Mouse (Mus musculus): ENCODE data around the gene Sppl2b. TPM values are rescaled to one million over a fixed set of nuclear protein-coding genes. Genes with fewer than 3 reads are reported as not detected.
"Not testable (repeated sequence)": the region's sequence is repeated elsewhere in the genome, so short reads cannot be mapped to it uniquely, and the experiment has no call there.

Sppl2b gene
- total RNA-seq, 2 experiments from 2014 or later, result 15.6 to 19.1 TPM

DNA sequence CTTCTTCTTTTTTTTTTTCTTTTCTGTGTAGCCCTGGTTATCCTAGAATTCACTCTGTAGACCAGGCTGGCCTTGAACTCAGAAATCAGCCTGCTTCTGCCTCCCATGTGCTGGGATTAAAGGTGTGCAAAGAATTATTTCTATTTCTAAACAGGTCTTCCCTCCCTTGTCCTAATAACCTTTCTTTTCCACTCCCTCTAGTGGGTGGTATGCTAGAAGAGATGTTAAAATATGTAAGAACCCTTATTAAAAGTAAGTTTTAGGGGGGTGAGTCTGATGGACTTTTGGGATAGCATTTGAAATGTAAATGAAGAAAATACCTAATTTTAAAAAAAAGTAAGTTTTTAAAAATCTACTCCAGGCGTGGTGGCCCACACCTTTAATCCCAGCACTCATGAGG, 31.8 kb upstream of the Sppl2b start:
- no peak for DNase-seq
- intact Hi-C loops (cut with DNase I), result no loop called here

- intact Hi-C loops (cut with DNase I), result no loop called here
These were observed 31.0 kb upstream of the Sppl2b start for GRCm38 (mm10) chr10:80823847-80824643.

GRCm38 (mm10) chr10:80824827-80825226, 30.2 kb upstream of the Sppl2b start:
- intact Hi-C loops (cut with DNase I), result loop anchor here (5.0 kb wide), 1 partner anchor 172 kb away; no protein-coding TSS in a partner anchor
- no peak for DNase-seq

More at GRCm38 (mm10) chr10:80823847-80824643, 31.0 kb upstream of the Sppl2b start:
- DNase-seq, result no peak

DNA sequence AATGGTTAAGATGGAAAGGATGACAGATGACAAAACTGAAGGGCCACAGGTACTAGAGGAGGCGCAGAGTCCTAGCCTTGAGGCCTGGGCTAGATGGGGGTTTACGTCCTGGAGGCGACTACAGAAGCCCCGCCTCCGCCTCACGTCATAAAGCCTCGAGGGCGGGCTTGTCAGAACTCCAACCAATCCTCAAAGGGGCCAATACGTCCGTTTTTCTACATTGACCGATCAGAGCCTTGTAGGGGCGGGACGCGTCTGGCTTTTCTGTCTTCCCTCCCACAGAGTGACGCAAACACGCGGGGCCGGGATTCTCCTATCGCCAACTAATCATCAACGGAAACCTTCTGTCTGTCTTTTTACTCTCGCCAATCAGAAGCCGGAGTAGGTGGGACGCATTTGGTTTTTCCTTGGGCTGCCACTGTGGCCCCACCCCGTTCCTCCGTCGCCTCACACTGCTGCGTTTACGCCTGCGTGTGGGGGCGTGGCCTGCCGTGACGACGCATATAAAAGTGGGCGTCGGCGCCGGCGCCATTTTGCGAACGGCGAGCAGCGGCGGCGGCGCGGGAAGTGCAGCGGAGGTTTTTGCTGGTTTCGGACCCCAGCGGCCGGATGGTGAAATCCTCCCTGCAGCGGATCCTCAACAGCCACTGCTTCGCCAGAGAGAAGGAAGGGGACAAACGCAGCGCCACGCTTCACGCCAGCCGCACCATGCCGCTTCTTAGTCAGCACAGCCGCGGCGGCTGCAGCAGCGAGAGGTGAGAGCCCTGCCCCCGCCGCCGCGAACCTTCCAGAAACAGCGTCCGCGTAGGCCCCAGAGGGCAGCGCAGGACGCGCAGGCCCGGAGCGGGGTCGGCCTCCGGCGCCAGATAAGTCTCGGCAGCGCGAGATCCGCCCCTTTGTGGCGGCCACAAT, 28.7 kb upstream of the Sppl2b start, which contains the start of gene Oaz1:
Gene Oaz1 (plus strand): TSS at position 506 of the 912 bp plus-strand sequence.
- intact Hi-C loops (cut with DNase I), result loop anchor here (2.0 to 5.0 kb wide), 2 partner anchors 26 to 171 kb away; no protein-coding TSS in a partner anchor
- DNase-seq, result peak; percentile 98

DNA sequence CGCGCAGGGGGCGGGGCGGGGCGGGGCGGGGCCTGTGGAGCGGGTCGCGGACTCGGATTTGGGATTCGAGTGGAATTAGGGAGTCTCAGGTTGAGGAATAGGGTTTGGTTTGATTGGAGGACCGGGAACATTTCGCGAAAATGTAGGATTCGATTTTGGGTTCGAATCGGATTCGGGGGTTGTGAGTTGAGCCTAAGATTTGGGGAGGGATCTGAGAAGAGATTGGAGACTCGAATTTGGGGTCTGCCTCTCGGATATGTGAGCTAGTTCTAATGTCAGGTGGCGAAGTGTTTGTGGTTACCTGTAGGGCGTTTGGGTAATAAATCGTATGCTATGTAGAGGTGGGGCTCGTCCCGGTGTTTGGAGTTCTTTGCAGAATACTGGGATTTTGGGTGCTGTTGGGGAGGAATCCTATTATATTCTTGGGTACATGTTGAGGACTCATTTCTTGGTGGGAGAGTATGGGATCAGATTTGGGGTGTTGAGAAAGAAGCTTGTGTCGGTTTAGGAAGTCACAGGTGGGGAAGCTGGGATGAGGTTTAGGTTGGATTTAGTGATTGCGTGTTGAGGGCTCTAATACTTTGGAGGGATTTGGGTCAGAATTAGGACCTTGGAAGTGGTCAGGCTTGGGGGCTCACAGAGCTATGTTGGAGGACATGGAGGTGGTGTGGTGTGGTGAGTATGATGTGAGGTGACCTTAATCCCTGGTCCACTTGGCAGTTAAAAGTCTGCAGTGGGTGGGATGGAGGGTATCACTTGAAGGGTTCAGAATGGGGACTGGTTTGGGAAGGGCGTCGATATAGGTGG, 27.8 kb upstream of the Sppl2b start:
- intact Hi-C loops (cut with DNase I), result loop anchor here (2.0 to 5.0 kb wide), 2 partner anchors 26 to 170 kb away; no protein-coding TSS in a partner anchor
- DNase-seq, result no peak

DNA sequence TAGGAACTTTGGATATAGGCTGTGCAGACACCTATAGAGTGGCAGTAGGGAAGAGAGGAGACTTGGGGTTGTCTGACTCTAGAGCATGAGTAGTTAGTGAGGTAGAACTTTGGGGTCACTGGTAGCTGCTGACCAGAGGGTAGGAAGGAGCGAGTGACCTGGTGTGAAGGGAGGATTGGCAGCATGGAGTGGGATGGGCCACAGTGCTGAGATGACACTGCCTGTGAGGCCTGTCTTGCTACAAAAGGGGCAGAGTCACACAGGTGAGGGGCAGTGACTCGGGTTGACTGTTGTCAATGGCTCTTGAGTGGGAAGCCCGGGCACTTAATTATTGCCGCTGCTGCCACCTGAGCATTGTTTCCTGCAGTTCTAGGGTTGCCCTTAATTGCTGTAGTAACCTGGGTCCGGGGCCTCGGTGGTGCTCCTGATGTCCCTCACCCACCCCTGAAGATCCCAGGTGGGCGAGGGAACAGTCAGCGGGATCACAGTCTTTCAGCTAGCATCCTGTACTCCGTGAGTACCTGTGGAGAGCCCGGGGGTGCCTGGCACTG, 27.1 kb upstream of the Sppl2b start:
- intact Hi-C loops (cut with DNase I), result loop anchor here (2.0 to 5.0 kb wide), 2 partner anchors 27 to 169 kb away; no protein-coding TSS in a partner anchor
- DNase-seq, result no peak

GRCm38 (mm10) chr10:80828587-80828986, 26.5 kb upstream of the Sppl2b start:
- intact Hi-C loops (cut with DNase I), result loop anchor here (5.0 kb wide), 1 partner anchor 169 kb away; no protein-coding TSS in a partner anchor
- not testable (repeated sequence) for DNase-seq

DNA sequence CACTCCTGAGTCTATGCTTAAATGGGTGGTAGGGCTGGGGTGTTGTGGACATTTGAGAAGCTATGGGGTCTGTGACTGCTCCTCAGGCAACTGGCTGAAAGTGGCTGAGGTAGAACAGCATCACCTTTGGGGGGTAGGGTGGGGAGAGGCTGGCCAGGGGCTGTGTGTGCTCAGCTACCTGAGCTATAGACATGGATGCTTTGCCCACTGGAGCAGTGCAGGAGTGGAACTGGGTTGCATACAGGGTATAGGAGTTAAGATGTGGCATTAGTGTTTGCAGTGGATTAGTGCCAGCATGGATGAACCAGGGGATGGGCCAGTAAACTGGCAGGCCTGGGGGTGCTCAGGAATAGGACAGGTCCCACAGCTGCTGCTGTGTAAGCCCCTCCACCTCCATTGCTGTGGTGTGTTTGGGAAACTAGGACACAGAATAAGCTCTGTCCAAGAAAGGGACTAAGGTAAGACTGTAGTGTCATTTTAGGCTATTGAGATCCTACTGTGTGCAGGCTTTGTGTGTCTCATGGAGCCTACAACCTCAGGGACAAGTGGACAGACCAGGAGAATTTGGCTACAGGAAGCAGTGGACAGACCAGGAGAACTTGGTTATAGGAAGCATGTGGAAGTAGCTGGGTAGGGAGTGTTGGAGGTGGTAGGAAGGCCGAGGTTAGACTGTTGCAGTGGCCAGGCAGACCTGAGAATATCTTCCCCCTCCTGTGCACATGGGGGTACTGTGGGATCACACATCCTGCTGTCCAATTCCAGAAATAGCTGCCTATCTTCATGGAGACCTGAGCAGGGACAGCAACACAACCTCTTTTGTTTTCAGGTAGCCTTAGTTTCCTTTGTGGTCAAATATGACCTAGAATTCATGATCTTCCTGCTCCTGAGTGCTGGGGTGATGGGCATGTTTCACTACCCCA, 25.5 kb upstream of the Sppl2b start:
- intact Hi-C loops (cut with DNase I), result loop anchor here (2.0 to 5.0 kb wide), 2 partner anchors 23 to 168 kb away; no protein-coding TSS in a partner anchor
- no peak for DNase-seq

DNA sequence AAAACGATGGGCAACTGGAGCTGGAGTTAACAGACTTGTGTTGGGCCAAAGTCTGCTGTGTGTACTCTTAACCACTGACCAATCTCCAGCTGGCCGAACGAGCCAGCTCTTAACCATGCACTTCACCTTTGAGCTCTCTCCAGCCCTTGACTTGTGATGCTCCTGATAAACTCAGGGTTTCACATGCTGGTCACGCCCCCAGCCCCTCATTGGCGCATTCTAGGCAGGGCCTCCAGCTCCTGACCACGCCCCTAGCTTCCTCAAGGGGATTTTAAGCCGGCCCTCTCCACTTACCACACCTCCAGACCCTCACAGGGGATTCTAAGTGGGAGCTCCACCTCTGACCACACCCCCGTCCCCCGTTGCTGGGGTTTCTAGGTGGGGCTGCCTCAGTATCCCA, 23.9 kb upstream of the Sppl2b start:
- DNase-seq, result peak in 1 of 2 experiments; percentile 29
- intact Hi-C loops (cut with DNase I), result loop anchor here (2.0 kb wide), 1 partner anchor 22 kb away; no protein-coding TSS in a partner anchor

- intact Hi-C loops (cut with DNase I), result no loop called here
- no peak for DNase-seq
These were observed 22.3 kb upstream of the Sppl2b start for GRCm38 (mm10) chr10:80832818-80833217.

DNA sequence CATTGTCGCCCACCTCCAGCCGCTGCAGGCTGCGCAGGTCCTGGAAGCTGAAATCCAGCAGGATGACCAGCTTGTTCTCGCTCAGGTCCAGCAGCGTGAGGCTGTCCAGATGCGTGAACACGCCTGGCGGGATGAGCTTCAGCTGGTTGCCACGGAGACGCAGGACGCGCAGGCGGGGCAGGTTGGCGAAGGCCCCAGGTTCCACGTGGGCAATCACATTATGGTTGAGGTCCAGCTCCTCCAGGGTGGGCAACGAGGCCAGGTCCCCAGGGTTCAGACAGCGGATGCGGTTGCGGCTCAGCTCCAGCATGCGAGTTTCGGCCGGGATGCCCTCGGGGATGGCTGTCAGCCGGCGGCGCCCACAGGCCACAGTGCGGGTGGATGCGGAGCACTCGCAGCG, 19.5 kb upstream of the Sppl2b start:
- DNase-seq, result no peak

DNA sequence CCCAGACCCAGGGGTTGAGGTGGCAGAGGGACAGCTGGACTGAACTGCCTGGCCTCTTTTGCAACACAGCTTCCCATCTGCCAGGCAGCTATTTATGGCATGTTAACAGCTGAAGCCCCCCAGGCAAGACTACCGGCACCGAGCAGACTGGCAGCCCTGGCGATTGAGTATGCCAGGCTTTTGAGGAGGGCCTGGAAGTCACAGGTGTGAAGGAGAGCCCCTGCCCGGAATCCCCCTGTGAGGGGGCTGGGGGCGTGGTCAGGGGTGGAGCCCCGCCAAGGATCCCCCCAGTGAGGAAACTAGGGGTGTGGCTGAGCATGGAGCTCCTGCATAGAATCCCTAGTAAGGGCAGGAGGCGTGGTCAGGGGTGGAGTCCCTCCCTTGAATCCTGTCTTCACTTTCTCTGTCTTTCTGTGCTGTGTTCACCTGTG, 18.1 kb upstream of the Sppl2b start:
- no peak for DNase-seq
- intact Hi-C loops (cut with DNase I), result no loop called here

More for the DNA sequence above, 19.5 kb upstream of the Sppl2b start:
- intact Hi-C loops (cut with DNase I), result no loop called here

- intact Hi-C loops (cut with DNase I), result no loop called here
- DNase-seq, result peak in 1 of 2 experiments; percentile 33
These were observed 17.2 kb upstream of the Sppl2b start for GRCm38 (mm10) chr10:80837827-80838226.

GRCm38 (mm10) chr10:80838346-80838912, 16.6 kb upstream of the Sppl2b start:
- intact Hi-C loops (cut with DNase I), result no loop called here
- DNase-seq, result no peak

GRCm38 (mm10) chr10:80839848-80840247, 15.2 kb upstream of the Sppl2b start:
- DNase-seq, result no peak
- intact Hi-C loops (cut with DNase I), result no loop called here

DNA sequence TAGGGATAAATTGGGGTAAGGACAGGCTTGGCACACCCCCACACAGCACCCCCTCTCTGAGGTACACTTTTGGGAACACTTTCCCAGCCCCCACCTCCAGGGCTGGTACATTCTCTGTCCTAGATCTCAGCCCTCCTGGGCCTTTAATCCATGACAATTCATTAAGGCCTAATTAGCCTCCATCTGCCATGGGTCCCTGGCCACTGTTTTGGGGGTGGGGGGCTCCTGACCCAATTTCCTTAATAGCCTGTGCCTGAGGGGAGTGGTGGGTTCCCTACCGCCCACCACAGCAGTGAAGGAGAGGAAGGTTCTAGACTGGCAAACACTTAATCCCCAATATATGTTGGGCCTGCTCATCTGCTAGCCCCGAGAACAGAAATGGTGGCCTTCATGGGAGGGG, 13.4 kb upstream of the Sppl2b start:
- no peak for DNase-seq
- intact Hi-C loops (cut with DNase I), result no loop called here

DNA sequence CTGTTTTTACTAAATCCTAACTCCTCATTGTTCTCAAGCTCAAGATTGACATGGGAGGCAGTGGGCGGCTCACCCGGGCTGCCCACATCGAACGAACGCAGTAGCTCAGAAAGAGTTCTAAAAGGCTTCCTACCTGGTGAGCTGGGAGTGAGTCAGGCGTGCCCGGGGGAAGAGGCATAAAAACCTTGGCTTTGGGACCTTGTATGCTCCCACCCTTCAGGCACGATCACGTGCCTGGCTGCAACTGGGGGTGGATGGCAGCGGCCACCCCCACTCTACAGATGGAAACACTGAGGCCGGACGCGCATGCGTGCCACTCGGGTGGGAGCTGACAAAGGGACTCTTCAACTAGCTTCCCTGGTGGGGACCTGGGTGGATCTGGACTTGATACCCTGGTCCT, 12.7 kb upstream of the Sppl2b start:
- intact Hi-C loops (cut with DNase I), result no loop called here

More for the DNA sequence above, 12.7 kb upstream of the Sppl2b start:
- DNase-seq, result no peak

Data from heart, postnatal 36 days (tissue).